Mouse (Mus musculus): ENCODE measurements around the gene Zdhhc1. TPM values are rescaled to one million over a fixed set of nuclear protein-coding genes. Genes with fewer than 3 reads are reported as not detected.

Gene Zdhhc1
- polyA plus RNA-seq, 1 experiment from 2014 or later = 33.3 TPM

Other genes with a start within 250 kb of the Zdhhc1 start
- gene B3gnt9, start 241.7 kb downstream of the Zdhhc1 start, polyA plus RNA-seq (2015; fragmentation: Nextera tagmentation; extraction: Ambion mirVana) = 3.8 and 4.3 TPM in 2 replicates
- gene Tradd, start 232.3 kb downstream of the Zdhhc1 start, polyA plus RNA-seq (2015; fragmentation: Nextera tagmentation; extraction: Ambion mirVana) = 23.4 and 27.3 TPM in 2 replicates
- gene Fbxl8, start 232.3 kb downstream of the Zdhhc1 start, polyA plus RNA-seq (2015; fragmentation: Nextera tagmentation; extraction: Ambion mirVana) = 0.83 and 0.96 TPM in 2 replicates
- gene Hsf4, start 227.1 kb downstream of the Zdhhc1 start, polyA plus RNA-seq (2015; fragmentation: Nextera tagmentation; extraction: Ambion mirVana) = 0.25 TPM in 1 of 2 replicates, not detected in the other
- 1.5 and 2.8 TPM in 2 replicates for gene Nol3, start 220.8 kb downstream of the Zdhhc1 start, polyA plus RNA-seq (2015; fragmentation: Nextera tagmentation; extraction: Ambion mirVana)
- 110 and 125 TPM in 2 replicates for gene 4931428F04Rik, start 207.0 kb downstream of the Zdhhc1 start, polyA plus RNA-seq (2015; fragmentation: Nextera tagmentation; extraction: Ambion mirVana)
- gene Exoc3l, start 200.8 kb downstream of the Zdhhc1 start, polyA plus RNA-seq (2015; fragmentation: Nextera tagmentation; extraction: Ambion mirVana) = 12.5 and 12.9 TPM in 2 replicates
- gene E2f4, start 199.2 kb downstream of the Zdhhc1 start, polyA plus RNA-seq (2015; fragmentation: Nextera tagmentation; extraction: Ambion mirVana) = 44.9 and 46.8 TPM in 2 replicates
- gene Elmo3, start 191.3 kb downstream of the Zdhhc1 start, polyA plus RNA-seq (2015; fragmentation: Nextera tagmentation; extraction: Ambion mirVana) = 0.76 and 1.3 TPM in 2 replicates
- 0.36 and 0.99 TPM in 2 replicates for gene Lrrc29, start 170.6 kb downstream of the Zdhhc1 start, polyA plus RNA-seq (2015; fragmentation: Nextera tagmentation; extraction: Ambion mirVana)
- gene Tmem208, start 170.5 kb downstream of the Zdhhc1 start, polyA plus RNA-seq (2015; fragmentation: Nextera tagmentation; extraction: Ambion mirVana) = 111 and 126 TPM in 2 replicates
- 0.43 and 1.2 TPM in 2 replicates for gene Fhod1, start 148.9 kb downstream of the Zdhhc1 start, polyA plus RNA-seq (2015; fragmentation: Nextera tagmentation; extraction: Ambion mirVana)
- 6.3 and 10.3 TPM in 2 replicates for gene Slc9a5, start 148.1 kb downstream of the Zdhhc1 start, polyA plus RNA-seq (2015; fragmentation: Nextera tagmentation; extraction: Ambion mirVana)
- gene Plekhg4, start 123.6 kb downstream of the Zdhhc1 start, polyA plus RNA-seq (2015; fragmentation: Nextera tagmentation; extraction: Ambion mirVana) = 1.3 and 1.9 TPM in 2 replicates
- gene Kctd19, start 83.4 kb downstream of the Zdhhc1 start, polyA plus RNA-seq (2015; fragmentation: Nextera tagmentation; extraction: Ambion mirVana) = not detected in 2 replicates
- gene Lrrc36, start 83.3 kb downstream of the Zdhhc1 start, polyA plus RNA-seq (2015; fragmentation: Nextera tagmentation; extraction: Ambion mirVana) = 0.37 and 0.80 TPM in 2 replicates
- gene Tppp3, start 25.4 kb downstream of the Zdhhc1 start, polyA plus RNA-seq (2015; fragmentation: Nextera tagmentation; extraction: Ambion mirVana) = 28.9 and 56.5 TPM in 2 replicates
- 0.35 and 0.48 TPM in 2 replicates for gene Hsd11b2, start 21.9 kb upstream of the Zdhhc1 start, polyA plus RNA-seq (2015; fragmentation: Nextera tagmentation; extraction: Ambion mirVana)
- 193 and 203 TPM in 2 replicates for gene Atp6v0d1, start 69.1 kb upstream of the Zdhhc1 start, polyA plus RNA-seq (2015; fragmentation: Nextera tagmentation; extraction: Ambion mirVana)
- gene Ripor1, start 108.4 kb upstream of the Zdhhc1 start, polyA plus RNA-seq (2015; fragmentation: Nextera tagmentation; extraction: Ambion mirVana) = 31.6 and 33.4 TPM in 2 replicates
- gene Ctcf, start 139.7 kb upstream of the Zdhhc1 start, polyA plus RNA-seq (2015; fragmentation: Nextera tagmentation; extraction: Ambion mirVana) = 137 and 143 TPM in 2 replicates
- 0.67 and 0.91 TPM in 2 replicates for gene Agrp, start 140.5 kb upstream of the Zdhhc1 start, polyA plus RNA-seq (2015; fragmentation: Nextera tagmentation; extraction: Ambion mirVana)
- 9.5 and 12.7 TPM in 2 replicates for gene Carmil2, start 189.4 kb upstream of the Zdhhc1 start, polyA plus RNA-seq (2015; fragmentation: Nextera tagmentation; extraction: Ambion mirVana)
- 105 and 106 TPM in 2 replicates for gene Acd, start 204.2 kb upstream of the Zdhhc1 start, polyA plus RNA-seq (2015; fragmentation: Nextera tagmentation; extraction: Ambion mirVana)
- gene Pard6a, start 204.2 kb upstream of the Zdhhc1 start, polyA plus RNA-seq (2015; fragmentation: Nextera tagmentation; extraction: Ambion mirVana) = 45.4 and 50.0 TPM in 2 replicates
- gene 4933405L10Rik, start 210.8 kb upstream of the Zdhhc1 start, polyA plus RNA-seq (2015; fragmentation: Nextera tagmentation; extraction: Ambion mirVana) = 0.22 and 0.32 TPM in 2 replicates
- gene Enkd1, start 211.3 kb upstream of the Zdhhc1 start, polyA plus RNA-seq (2015; fragmentation: Nextera tagmentation; extraction: Ambion mirVana) = 16.3 and 19.6 TPM in 2 replicates